Mouse (Mus musculus) right cerebral cortex, postnatal 14 days (tissue): ENCODE data around the gene Nova2.

Experiments used
- DNase-seq: peaks from one replicate; pipeline ENCODE4 v3.0.0; 2022

Gene Nova2

DNA sequence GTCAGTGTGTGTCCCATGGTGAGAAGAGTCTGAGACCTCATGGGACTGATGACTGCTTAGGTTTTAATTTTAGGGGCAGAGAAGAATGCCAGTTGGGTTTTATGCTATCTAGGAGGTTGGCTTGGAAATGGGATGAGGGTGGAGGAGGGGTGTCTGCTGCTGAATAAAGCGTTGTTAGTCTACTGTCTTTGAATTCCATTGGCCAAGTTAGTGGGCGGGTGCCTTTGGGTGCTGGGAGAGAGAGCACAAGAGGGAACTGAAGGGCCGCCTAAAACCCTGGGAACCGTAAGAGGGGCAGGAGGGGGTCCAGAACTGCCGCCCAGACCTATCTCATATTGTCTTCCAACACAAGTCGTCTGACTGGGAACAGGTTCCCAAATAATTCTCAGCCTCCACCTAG, 63.1 kb downstream of the Nova2 start:
- no peak for DNase-seq

GRCm38 (mm10) chr7:18989995-18990394, 64.3 kb downstream of the Nova2 start:
- no peak for DNase-seq

- peak; percentile 100 for DNase-seq
These were observed 65.1 kb downstream of the Nova2 start, which contains the start of gene Mypop for GRCm38 (mm10) chr7:18990601-18991295. Gene Mypop, plus strand, starts transcription at chr7:18991245.

DNA sequence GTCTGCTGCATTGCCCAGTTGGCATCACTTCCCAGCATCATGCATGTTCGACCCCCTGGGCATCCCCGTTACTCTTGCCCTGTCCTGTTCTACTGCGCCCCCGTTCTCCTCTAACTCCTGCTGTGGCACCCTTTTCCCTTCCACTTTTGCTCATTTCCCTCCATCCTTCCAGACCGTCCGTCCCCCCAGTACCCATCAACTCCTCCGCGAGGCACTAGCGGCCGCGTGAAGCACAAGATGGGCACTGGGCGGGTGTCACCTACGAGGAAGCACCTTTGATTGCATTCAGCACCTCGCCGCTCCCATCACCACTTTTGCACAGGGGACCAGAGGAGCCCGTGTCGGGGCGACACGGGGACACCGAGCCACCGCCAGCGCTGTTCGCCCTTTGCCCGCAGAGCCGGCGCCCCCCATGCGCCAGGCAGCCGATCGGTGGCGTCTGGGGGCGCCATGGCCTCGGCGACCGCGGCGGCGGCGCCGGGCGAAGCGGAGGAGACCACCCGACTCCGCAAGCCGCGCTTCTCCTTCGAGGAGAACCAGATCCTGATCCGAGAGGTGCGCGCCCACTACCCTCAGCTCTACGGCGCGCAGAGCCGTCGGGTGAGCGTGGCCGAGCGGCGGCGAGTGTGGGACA, 66.1 kb downstream of the Nova2 start:
- no peak for DNase-seq

- DNase-seq, result peak; percentile 56
These were observed 66.6 kb downstream of the Nova2 start for GRCm38 (mm10) chr7:18992294-18992675.

- DNase-seq, result no peak
These were observed 67.3 kb downstream of the Nova2 start for GRCm38 (mm10) chr7:18993036-18993435.

DNA sequence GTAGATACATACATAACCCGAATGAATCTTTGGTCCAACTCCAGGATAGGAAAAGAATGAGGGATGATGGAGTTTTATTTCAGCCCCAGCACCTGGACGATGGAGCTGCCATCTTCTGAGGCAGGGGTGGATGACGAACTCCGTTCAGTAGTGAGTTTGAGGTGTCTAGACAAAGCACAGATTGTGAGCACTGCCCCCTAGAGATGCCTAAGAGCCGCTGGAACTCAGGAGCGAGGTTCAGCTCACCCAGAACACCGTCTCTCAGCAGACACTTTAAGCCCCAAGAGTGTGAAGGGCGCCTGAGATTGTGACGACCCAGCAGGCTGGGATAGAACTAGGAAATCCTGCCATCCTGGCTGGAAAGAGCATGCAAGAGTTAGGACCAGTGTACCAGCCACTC, 73.1 kb downstream of the Nova2 start:
- DNase-seq, result no peak

- no peak for DNase-seq
These were observed 74.7 kb downstream of the Nova2 start for GRCm38 (mm10) chr7:19000421-19000820.

DNA sequence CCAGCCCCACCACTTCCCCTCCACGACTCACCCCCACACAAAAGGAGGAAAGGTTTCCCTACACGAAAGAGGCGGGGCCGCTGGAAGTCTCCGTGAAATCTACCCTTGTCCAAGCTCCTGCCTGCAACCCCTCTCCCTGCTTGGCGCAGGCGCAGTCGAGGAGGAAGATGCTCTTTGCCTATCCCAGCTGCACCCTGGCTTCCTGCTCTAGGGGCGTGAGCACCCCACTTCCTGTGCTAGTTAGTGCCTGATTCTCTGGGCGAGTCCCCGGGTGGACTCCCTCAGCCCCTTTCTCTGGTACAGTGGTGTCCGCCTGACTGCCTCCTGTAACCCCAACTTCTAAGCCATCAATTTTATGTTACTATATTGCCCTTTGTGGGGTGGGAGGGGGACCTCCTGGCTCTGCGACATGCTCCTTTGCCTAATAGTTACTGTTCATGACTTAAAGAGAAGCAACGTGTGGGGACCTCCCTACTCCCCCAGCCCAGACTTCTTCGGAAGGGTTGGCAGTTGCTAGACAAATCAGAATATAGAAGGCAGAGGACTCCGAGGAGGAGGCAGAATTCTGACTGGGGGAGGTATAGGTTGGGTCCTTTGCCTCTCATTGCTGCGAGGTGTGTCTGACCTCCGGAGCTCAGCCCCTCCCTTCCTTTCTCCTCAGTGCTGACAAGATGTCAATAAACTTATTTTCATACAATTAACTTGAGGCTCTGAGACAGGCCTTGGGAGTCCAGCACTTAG, 75.5 kb downstream of the Nova2 start:
- DNase-seq, result no peak

DNA sequence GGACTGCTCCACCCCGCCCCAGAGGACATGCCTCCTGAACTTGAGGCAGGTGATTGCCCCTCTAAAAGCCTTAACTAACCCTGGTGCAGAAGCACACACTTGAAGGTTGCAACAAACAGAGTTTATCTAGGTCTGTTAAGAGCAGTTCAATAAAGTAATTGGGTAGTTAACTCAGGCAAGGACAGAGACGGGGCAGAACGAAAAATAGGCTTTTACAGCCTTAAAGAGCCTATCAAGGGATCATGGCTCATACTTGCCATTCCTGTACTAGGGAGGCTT, 76.1 kb downstream of the Nova2 start:
- no peak for DNase-seq

GRCm38 (mm10) chr7:19002115-19002514, 76.4 kb downstream of the Nova2 start:
- DNase-seq, result no peak

DNA sequence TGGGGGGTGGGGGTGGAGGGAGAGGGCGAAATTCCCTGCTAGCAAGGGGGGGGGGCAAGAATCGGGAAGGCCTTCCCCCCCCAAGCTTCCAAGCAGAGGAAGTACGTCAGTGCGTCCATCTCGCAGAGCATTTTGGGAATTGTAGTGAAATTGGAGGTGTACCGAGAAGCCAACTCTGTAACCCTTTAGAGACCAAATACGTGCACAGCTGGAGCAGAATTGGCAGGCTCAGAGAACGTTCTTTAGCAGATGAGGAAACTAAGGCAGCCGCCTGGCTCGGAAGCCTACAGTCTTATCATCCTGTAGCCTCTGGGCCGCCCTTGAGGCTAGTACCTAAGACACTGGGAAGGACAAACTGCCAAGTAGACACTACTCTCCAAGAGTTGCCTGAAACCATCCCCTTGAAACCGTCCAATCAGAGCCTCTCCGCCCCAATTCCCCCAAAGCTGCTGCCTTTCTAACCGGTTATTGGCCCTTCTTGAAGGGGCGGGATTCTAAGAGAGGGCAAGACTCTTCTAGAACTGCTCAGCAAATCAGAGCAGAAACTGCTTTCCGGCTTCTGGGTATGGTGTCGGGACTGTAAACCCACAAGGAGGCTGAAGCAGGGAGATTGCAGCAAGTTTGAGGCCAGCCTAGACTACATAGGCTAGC, 77.3 kb downstream of the Nova2 start:
- DNase-seq, result no peak

- peak; percentile 92 for DNase-seq
These were observed 78.4 kb downstream of the Nova2 start, which contains the start of gene Irf2bp1 for GRCm38 (mm10) chr7:19003902-19004630. Gene Irf2bp1, plus strand, starts transcription at chr7:19004044.

- no peak for DNase-seq
These were observed 79.0 kb downstream of the Nova2 start for GRCm38 (mm10) chr7:19004631-19005079.

DNA sequence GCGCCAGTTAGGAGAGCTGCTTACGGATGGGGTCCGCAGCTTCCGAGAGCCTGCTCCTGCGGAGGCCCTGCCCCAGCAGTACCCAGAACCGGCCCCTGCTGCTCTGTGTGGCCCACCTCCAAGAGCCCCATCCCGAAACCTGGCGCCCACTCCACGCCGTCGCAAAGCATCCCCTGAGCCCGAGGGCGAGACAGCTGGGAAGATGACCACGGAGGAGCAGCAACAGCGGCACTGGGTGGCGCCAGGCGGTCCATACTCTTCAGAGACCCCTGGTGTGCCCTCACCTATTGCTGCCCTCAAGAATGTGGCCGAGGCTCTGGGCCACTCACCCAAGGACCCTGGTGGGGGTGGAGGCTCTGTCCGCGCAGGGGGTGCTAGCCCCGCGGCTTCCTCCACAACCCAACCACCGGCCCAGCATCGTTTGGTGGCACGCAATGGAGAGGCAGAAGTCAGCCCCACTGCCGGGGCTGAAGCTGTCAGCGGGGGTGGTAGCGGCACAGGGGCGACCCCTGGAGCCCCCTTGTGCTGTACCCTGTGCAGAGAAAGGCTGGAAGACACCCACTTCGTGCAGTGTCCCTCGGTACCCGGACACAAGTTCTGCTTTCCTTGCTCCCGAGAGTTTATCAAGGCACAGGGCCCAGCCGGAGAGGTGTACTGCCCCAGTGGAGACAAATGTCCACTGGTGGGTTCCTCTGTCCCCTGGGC, 79.9 kb downstream of the Nova2 start:
- no peak for DNase-seq

- DNase-seq, result peak; percentile 82
These were observed 80.8 kb downstream of the Nova2 start for GRCm38 (mm10) chr7:19006476-19006875.

DNA sequence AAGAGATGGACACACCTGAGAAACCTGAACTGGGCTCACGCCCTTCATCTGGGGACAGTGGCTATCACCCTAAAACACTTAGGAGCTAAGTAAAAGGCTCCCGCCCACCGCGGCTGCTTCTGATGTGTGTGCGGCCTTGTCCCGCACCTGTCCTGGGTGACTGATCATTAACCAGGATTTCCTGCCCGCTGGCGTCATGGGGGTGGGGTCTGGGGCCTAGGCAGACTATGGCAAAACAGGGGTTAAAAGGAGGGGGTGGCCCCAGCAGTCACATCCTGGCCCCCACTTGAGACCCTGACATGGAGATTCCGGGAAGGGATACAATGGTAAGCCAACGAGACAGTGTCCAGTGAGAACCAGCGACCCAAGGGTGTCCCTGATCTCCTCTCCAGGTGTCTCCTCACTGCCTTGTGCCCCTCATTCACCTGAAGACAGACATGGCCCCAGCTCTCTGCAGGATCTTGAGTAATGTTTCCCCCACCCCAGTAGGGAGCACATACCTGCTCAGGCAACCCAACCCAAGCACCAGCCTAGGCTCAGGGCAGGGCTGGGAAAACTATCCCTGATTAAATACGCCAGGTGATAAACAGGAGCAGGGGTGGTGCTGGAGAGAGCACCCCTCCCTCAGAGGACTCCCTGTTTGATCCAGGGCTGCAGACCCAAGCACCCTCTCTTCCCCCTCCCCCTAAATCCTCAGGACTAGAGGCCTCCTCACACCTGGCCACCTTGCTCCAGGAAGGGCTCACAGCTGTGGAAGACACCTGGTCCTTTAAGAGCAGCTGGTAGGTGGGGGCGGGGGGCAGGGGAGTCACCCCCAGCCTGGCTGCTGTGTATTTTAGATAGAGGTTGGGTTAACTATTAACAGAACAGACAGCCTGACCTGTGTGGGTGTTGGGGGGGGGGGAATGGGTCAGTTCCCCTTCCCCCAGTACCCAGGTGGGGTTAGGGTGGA, 81.6 kb downstream of the Nova2 start:
- no peak for DNase-seq

- no peak for DNase-seq
These were observed 84.9 kb downstream of the Nova2 start for GRCm38 (mm10) chr7:19010581-19010980.

DNA sequence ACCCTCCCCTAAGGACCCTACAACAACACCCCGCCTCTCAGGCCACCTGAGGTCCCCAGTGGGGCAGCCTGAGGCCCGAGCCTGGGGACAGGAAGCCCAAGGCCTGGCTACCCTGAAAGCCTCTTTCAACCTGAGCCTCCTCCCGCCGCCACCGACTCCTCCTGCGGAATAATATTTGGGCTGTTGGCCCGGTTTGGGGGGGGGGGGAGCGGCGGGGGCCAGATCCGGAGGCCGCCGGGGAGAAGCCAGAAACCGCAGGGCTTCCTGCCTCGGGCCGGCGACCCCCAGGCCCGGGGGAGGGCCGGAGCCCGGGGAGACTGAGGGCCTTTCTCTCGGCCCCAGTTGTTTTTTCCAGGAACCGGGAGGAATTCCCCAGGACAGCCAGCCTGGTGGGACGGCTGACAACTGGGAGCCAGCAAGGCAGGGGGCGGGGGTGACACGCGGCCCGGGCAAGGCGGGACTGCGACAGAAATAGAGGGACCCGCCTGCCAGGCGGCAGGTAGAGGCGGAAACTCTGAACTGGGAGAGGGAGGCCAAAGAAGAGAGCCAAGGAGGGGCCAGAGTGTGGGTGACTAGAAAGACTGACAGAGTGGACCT, 86.4 kb downstream of the Nova2 start:
- DNase-seq, result no peak

DNA sequence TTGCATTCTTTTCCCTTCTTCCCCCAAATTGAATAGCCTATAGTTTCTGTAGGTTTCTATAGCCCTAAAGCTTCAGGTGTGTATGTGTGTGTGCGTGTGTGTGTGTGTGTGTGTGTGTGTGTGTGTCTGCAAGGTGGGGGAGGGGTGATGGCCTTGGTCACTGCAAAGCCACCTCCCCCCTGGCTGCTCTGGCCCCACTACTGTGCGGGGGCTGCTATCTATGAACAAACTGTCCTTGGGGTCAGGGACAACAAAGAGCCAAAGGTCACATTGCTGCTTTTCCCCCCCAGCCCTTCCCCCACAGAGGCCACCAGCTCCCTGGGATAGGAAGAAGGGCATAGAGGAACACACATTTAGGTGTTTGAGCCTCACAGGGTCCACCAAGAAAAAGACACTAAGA, 87.2 kb downstream of the Nova2 start:
- no peak for DNase-seq

GRCm38 (mm10) chr7:19014452-19014851, 88.8 kb downstream of the Nova2 start:
- DNase-seq, result no peak
